Mouse (Mus musculus) testis, adult 2 months (tissue): ENCODE data around the gene Dctn1. TPM values are rescaled to one million over a fixed set of nuclear protein-coding genes. Genes with fewer than 3 reads are reported as not detected.
A peak's percentile ranks its signal among the peaks of the same experiment; 100 is the strongest.

Source experiments
- H3K27ac ChIP-seq: fragments of 200-500 bp; 2 replicates; pipeline ENCODE4 v1.5.1; 2012; ENCODE audit warnings: low read depth, low read length; ENCODE audit not compliant: control insufficient read depth, insufficient read depth
- H3K27me3 ChIP-seq: fragments of 200-500 bp; 2 replicates; pipeline ENCODE4 v1.6.1; 2012; ENCODE audit warnings: mild to moderate bottlenecking, low read length, moderate library complexity; ENCODE audit not compliant: control insufficient read depth, insufficient read depth
- H3K36me3 ChIP-seq: fragments of 200-500 bp; 2 replicates; pipeline ENCODE4 v1.6.1; 2012; ENCODE audit warnings: mild to moderate bottlenecking, low read length; ENCODE audit not compliant: control insufficient read depth, insufficient read depth
- H3K4me1 ChIP-seq: fragments of 200-500 bp; 2 replicates; pipeline ENCODE4 v1.6.1; 2012; ENCODE audit warnings: low read length; ENCODE audit not compliant: control insufficient read depth, insufficient read depth
- H3K4me3 ChIP-seq: fragments of 200-500 bp; 2 replicates; pipeline ENCODE4 v1.5.1; 2012; ENCODE audit warnings: low read depth, mild to moderate bottlenecking, low read length, moderate library complexity, mixed read lengths; ENCODE audit not compliant: control insufficient read depth
- CTCF ChIP-seq: fragments of 200-500 bp; IDR thresholded peaks from 2 replicates; pipeline ENCODE4 v1.5.1; 2012; ENCODE audit warnings: low read depth, mild to moderate bottlenecking, inconsistent platforms, low read length, moderate library complexity; ENCODE audit not compliant: control insufficient read depth, insufficient read depth, insufficient replicate concordance
- POLR2A ChIP-seq: fragments of 200-500 bp; IDR thresholded peaks from 2 replicates; pipeline ENCODE4 v1.6.1; 2012; ENCODE audit warnings: low read depth, mild to moderate bottlenecking, inconsistent platforms, low read length, moderate library complexity; ENCODE audit not compliant: control insufficient read depth
- polyA plus RNA-seq: library from polyadenylated mRNA; depleted of rRNA; stranded (reverse); fragments of >200 nt; gene quantifications from 2 replicates; pipeline ENCODE4 v1.2.3, GENCODE M21; 2012

Gene Dctn1
- polyA plus RNA-seq, 1 experiment, result 49.3 TPM

GRCm38 (mm10) chr6:83172240-83172920, 6.7 kb downstream of the Dctn1 start:
- H3K4me3 ChIP-seq, result no peak overlapping the region
- no peaks in the 10 kb centered on the region for H3K4me1 ChIP-seq
- no peaks in the 10 kb centered on the region for H3K27me3 ChIP-seq
- H3K27ac ChIP-seq, result no peak overlapping the region
- no peak for TF ChIP-seq POLR2A
- TF ChIP-seq CTCF, result no peak
- H3K36me3 ChIP-seq, result no peaks in the 10 kb centered on the region

GRCm38 (mm10) chr6:83175996-83176395, 10.3 kb downstream of the Dctn1 start:
- Histone ChIP-seq H3K27me3 (no peaks in the 10 kb centered on the region), H3K4me1 (no peaks in the 10 kb centered on the region; the same call in 1 of the 2 replicates), H3K4me3 (no peak overlapping the region), H3K27ac (no peak overlapping the region), H3K36me3 (no peaks in the 10 kb centered on the region)
- TF ChIP-seq POLR2A (no peak), CTCF (no peak)

- Histone ChIP-seq H3K4me3 (no peak overlapping the region), H3K36me3 (peaks cover 2% of the 10 kb centered on the region)
- TF ChIP-seq POLR2A, result no peak; the same call in 1 of the 2 replicates
- no peak for TF ChIP-seq CTCF
Observed at GRCm38 (mm10) chr6:83179390-83180117, 13.8 kb downstream of the Dctn1 start.

GRCm38 (mm10) chr6:83180605-83181004, 14.9 kb downstream of the Dctn1 start:
- no peaks in the 10 kb centered on the region for H3K27me3 ChIP-seq
- no peak overlapping the region for H3K4me3 ChIP-seq
- no peaks in the 10 kb centered on the region; the same call in none of the 2 replicates for H3K4me1 ChIP-seq
- TF ChIP-seq POLR2A (no peak), CTCF (no peak)
- peaks cover 2% of the 10 kb centered on the region for H3K36me3 ChIP-seq
- H3K27ac ChIP-seq, result no peak overlapping the region

More at GRCm38 (mm10) chr6:83179390-83180117, 13.8 kb downstream of the Dctn1 start:
- no peaks in the 10 kb centered on the region for H3K27me3 ChIP-seq
- H3K4me1 ChIP-seq, result no peaks in the 10 kb centered on the region; the same call in 1 of the 2 replicates
- no peak overlapping the region for H3K27ac ChIP-seq

- H3K36me3 ChIP-seq, result peaks cover 2% of the 10 kb centered on the region
- no peak overlapping the region for H3K27ac ChIP-seq
- no peak overlapping the region for H3K4me3 ChIP-seq
- peaks cover 4% of the 10 kb centered on the region; the same call in 1 of the 2 replicates for H3K4me1 ChIP-seq
- no peaks in the 10 kb centered on the region for H3K27me3 ChIP-seq
- TF ChIP-seq CTCF, result peak; percentile 33; the same call in 1 of the 2 replicates
- no peak; the same call in 1 of the 2 replicates for TF ChIP-seq POLR2A
Observed at GRCm38 (mm10) chr6:83184858-83185435, 19.2 kb downstream of the Dctn1 start.

- peaks cover 2% of the 10 kb centered on the region for H3K36me3 ChIP-seq
- no peak for TF ChIP-seq CTCF
- no peak for TF ChIP-seq POLR2A
- H3K4me3 ChIP-seq, result no peak overlapping the region; the same call in none of the 2 replicates
- peaks cover 4% of the 10 kb centered on the region; the same call in 1 of the 2 replicates for H3K4me1 ChIP-seq
- H3K27me3 ChIP-seq, result no peaks in the 10 kb centered on the region
- no peak overlapping the region for H3K27ac ChIP-seq
Observed at GRCm38 (mm10) chr6:83185895-83186861, 20.5 kb downstream of the Dctn1 start.
